Mouse (Mus musculus): Measurements from ENCODE around the gene Jmy. TPM values are rescaled to one million over a fixed set of nuclear protein-coding genes. Genes with fewer than 3 reads are reported as not detected.

The Jmy gene
- total and polyA plus RNA-seq, 2 experiments = 3.3 to 7.1 TPM

DNA sequence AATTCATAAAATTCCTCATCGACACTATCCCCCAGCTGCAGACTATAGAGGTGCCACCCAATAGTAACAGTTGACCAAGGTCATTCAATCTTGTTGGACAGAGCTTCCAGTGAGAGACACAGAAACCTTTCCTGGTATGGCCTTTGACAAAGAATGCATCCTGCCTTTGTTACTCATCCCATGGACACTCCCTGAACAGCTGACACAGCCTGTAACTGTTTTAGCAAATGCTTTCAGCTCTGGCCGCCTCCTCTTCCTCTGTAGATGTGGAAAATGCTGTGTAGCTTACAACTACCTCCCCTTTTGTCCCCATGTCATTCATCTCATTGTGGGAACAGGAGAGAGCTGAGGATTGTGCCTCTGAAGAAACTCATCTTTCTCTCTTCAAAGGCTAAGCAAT lies 81.3 kb downstream of the Jmy start:
- Histone ChIP-seq H3K79me2 (ENCODE audit: control insufficient read depth, insufficient read depth, low read length) (no peaks in the 10 kb centered on the region), H3K36me3 (ENCODE audit: control insufficient read depth, insufficient read depth, low read length) (no peaks in the 10 kb centered on the region), H3K9ac (ENCODE audit: low read depth, low read length) (no peak overlapping the region), H3K4me1 (ENCODE audit: control insufficient read depth, insufficient read depth, low read length) (no peaks in the 10 kb centered on the region), H3K27ac (replicated peaks; ENCODE audit: insufficient read depth, low read depth, low read length) (no peak overlapping the region), H3K27me3 (ENCODE audit: control insufficient read depth, insufficient read depth, low read length) (no peaks in the 10 kb centered on the region), H3K4me3 (ENCODE audit: insufficient read depth, low read depth, low read length) (no peak overlapping the region)
- 82% methylated on average over 2 of the region's 2 CpGs for WGBS
- TF ChIP-seq CTCF (IDR thresholded peaks at IDR 0.05; ENCODE audit: low read depth, low read length) (no peak), POLR2A (IDR thresholded peaks at IDR 0.05; ENCODE audit: extremely low read depth, insufficient read depth, low read length) (no peak)
- no peak for DNase-seq (ENCODE audit: extremely low read depth, low read depth, low spot score)

DNA sequence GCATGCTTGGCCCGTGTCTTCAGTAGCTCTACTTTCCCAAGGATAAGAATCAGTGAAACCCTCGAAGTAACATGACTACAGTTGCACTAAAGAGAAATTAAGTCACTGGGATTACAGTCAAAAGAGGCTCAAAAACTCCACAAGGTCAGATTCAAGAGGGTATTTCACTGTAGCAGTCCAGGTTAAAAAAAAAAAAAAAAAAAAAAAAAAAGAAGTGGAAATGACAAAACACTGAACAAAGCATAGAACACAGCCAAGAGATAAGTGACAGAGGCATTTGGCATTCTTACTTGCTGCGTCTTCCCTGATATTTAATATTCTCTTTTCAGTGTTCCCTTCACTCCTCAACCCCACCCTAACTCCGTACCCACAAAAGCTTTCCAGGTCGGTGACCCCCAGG lies 84.6 kb downstream of the Jmy start:
- Histone ChIP-seq H3K36me3 (ENCODE audit: control insufficient read depth, insufficient read depth, low read length) (no peaks in the 10 kb centered on the region), H3K4me3 (ENCODE audit: insufficient read depth, low read depth, low read length) (no peak overlapping the region), H3K4me1 (ENCODE audit: control insufficient read depth, insufficient read depth, low read length) (no peaks in the 10 kb centered on the region), H3K27me3 (ENCODE audit: control insufficient read depth, insufficient read depth, low read length) (no peaks in the 10 kb centered on the region), H3K9ac (ENCODE audit: low read depth, low read length) (no peak overlapping the region), H3K27ac (replicated peaks; ENCODE audit: insufficient read depth, low read depth, low read length) (no peak overlapping the region), H3K79me2 (ENCODE audit: control insufficient read depth, insufficient read depth, low read length) (no peaks in the 10 kb centered on the region)
- TF ChIP-seq CTCF (IDR thresholded peaks at IDR 0.05; ENCODE audit: low read depth, low read length) (no peak), POLR2A (IDR thresholded peaks at IDR 0.05; ENCODE audit: extremely low read depth, insufficient read depth, low read length) (no peak)
- DNase-seq (ENCODE audit: extremely low read depth, low read depth, low spot score) = no peak
- 91% methylated on average over 5 of the region's 5 CpGs for WGBS

DNA sequence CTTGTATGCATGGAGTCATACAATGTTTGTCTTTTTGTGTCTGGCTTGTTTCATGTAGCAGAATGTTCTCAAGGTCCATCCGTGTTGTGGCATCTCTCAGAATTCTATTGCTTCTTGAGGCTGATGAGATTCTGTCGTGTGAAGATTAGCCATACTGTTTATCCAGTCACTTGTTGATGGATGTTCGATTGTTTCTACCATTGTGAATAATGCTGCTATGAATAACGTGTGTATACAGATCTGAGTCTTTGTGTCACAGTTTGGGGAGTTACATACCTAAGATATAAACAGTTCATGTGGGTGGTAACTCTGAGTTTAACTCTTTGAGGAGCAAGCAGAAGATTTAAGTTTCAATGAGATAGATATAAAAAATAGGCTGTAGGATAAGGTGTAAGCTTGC lies 89.3 kb downstream of the Jmy start:
- no peak overlapping the region for H3K4me3 ChIP-seq (ENCODE audit: insufficient read depth, low read depth, low read length)
- no peaks in the 10 kb centered on the region for H3K4me1 ChIP-seq (ENCODE audit: control insufficient read depth, insufficient read depth, low read length)
- WGBS = 90% methylated on average over 4 of the region's 4 CpGs
- no peak for TF ChIP-seq POLR2A (IDR thresholded peaks at IDR 0.05; ENCODE audit: extremely low read depth, insufficient read depth, low read length)
- H3K79me2 ChIP-seq (ENCODE audit: control insufficient read depth, insufficient read depth, low read length) = no peaks in the 10 kb centered on the region
- no peaks in the 10 kb centered on the region for H3K27me3 ChIP-seq (ENCODE audit: control insufficient read depth, insufficient read depth, low read length)
- DNase-seq (ENCODE audit: extremely low read depth, low read depth, low spot score) = no peak
- H3K36me3 ChIP-seq (ENCODE audit: control insufficient read depth, insufficient read depth, low read length) = no peaks in the 10 kb centered on the region
- no peak overlapping the region for H3K9ac ChIP-seq (ENCODE audit: low read depth, low read length)
- H3K27ac ChIP-seq (replicated peaks; ENCODE audit: insufficient read depth, low read depth, low read length) = no peak overlapping the region

DNA sequence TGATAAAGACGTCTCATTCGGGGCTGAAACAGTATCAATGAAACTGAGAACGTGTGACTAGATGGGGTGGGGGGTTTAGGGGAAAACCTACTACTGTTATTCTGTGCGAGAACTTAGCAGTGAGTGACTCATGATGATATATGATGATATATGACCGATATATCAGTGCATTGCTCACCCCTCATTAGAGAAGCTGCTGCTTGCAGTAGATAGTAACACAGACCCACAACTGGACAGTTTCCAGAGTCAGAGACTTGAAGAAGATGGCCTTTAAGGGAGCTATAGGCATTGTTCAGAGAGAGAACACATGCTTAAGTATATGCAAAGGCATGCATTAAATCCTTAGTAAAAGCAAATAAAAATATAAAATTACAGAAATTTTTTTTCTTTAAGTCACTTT lies 92.8 kb downstream of the Jmy start:
- no peaks in the 10 kb centered on the region for H3K4me1 ChIP-seq (ENCODE audit: control insufficient read depth, insufficient read depth, low read length)
- WGBS = 88% methylated on average over 5 of the region's 5 CpGs
- H3K9ac ChIP-seq (ENCODE audit: low read depth, low read length) = no peak overlapping the region
- H3K27me3 ChIP-seq (ENCODE audit: control insufficient read depth, insufficient read depth, low read length) = no peaks in the 10 kb centered on the region
- no peaks in the 10 kb centered on the region for H3K79me2 ChIP-seq (ENCODE audit: control insufficient read depth, insufficient read depth, low read length)
- peaks cover 2% of the 10 kb centered on the region for H3K36me3 ChIP-seq (ENCODE audit: control insufficient read depth, insufficient read depth, low read length)
- H3K4me3 ChIP-seq (ENCODE audit: insufficient read depth, low read depth, low read length) = no peak overlapping the region
- DNase-seq (ENCODE audit: extremely low read depth, low read depth, low spot score) = no peak
- H3K27ac ChIP-seq (replicated peaks; ENCODE audit: insufficient read depth, low read depth, low read length) = no peak overlapping the region
- TF ChIP-seq POLR2A (IDR thresholded peaks at IDR 0.05; ENCODE audit: extremely low read depth, insufficient read depth, low read length) = no peak
- no peak for TF ChIP-seq CTCF (IDR thresholded peaks at IDR 0.05; ENCODE audit: low read depth, low read length)

DNA sequence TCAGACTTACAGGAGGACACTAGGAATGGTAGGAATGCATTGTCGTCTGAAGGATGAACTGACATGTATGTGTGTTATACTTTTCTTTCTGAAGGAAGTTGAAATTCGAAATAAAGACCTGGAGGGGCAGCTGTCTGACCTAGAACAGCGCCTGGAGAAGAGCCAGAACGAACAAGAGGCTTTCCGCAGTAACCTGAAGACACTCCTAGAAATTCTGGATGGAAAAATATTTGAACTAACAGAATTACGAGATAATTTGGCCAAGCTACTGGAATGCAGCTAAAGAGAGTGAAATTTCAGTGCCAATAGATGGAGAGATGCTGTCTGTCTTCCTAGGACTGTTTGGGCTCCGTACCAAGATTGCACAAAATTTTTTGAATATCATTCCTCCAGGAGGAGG lies 97.7 kb downstream of the Jmy start:
- no peak for TF ChIP-seq CTCF (IDR thresholded peaks at IDR 0.05; ENCODE audit: low read depth, low read length)
- no peak for TF ChIP-seq POLR2A (IDR thresholded peaks at IDR 0.05; ENCODE audit: extremely low read depth, insufficient read depth, low read length)
- Histone ChIP-seq H3K4me3 (ENCODE audit: insufficient read depth, low read depth, low read length) (no peak overlapping the region), H3K9ac (ENCODE audit: low read depth, low read length) (no peak overlapping the region), H3K36me3 (ENCODE audit: control insufficient read depth, insufficient read depth, low read length) (peaks cover 11% of the 10 kb centered on the region), H3K4me1 (ENCODE audit: control insufficient read depth, insufficient read depth, low read length) (no peaks in the 10 kb centered on the region), H3K27ac (replicated peaks; ENCODE audit: insufficient read depth, low read depth, low read length) (no peak overlapping the region), H3K79me2 (ENCODE audit: control insufficient read depth, insufficient read depth, low read length) (no peaks in the 10 kb centered on the region), H3K27me3 (ENCODE audit: control insufficient read depth, insufficient read depth, low read length) (no peaks in the 10 kb centered on the region)
- DNase-seq (ENCODE audit: extremely low read depth, low read depth, low spot score) = no peak
- WGBS = 80% methylated on average over 7 of the region's 7 CpGs

DNA sequence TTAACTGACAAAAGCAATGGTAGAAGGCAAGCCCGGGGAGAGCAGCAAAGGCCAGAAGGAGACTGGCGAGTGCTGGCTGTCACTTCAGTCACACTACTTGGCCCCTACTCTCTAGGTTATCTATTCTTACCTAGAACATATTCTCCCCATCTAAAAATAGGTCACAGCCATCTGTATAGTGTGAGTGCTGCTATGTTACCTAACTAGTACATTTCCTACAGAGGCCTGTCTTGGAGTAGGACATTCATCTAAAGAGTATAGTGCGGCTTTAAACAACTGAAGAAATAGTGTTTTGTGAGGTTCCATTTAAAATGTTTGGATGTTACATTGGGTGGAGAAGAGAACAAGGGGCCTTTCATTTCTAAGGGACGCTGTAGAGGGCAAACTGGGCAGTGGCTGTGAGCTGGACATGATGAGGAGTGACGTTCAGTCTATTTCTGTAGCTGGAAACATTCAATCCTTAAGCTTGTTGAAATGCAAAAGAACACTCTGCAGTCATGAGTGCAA lies 99.8 kb downstream of the Jmy start:
- H3K79me2 ChIP-seq (ENCODE audit: control insufficient read depth, insufficient read depth, low read length) = no peaks in the 10 kb centered on the region
- H3K9ac ChIP-seq (ENCODE audit: low read depth, low read length) = no peak overlapping the region
- WGBS = 96% methylated on average over 5 of the region's 5 CpGs
- H3K36me3 ChIP-seq (ENCODE audit: control insufficient read depth, insufficient read depth, low read length) = peaks cover 13% of the 10 kb centered on the region
- H3K27me3 ChIP-seq (ENCODE audit: control insufficient read depth, insufficient read depth, low read length) = no peaks in the 10 kb centered on the region
- no peaks in the 10 kb centered on the region for H3K4me1 ChIP-seq (ENCODE audit: control insufficient read depth, insufficient read depth, low read length)
- H3K27ac ChIP-seq (replicated peaks; ENCODE audit: insufficient read depth, low read depth, low read length) = no peak overlapping the region
- H3K4me3 ChIP-seq (ENCODE audit: insufficient read depth, low read depth, low read length) = no peak overlapping the region
- TF ChIP-seq CTCF (IDR thresholded peaks at IDR 0.05; ENCODE audit: low read depth, low read length) = no peak
- TF ChIP-seq POLR2A (IDR thresholded peaks at IDR 0.05; ENCODE audit: extremely low read depth, insufficient read depth, low read length) = no peak
- no peak for DNase-seq (ENCODE audit: extremely low read depth, low read depth, low spot score)
